Mouse (Mus musculus) urinary bladder, postnatal 25 days (tissue): ENCODE data around the gene Ugt1a2.
"Not testable (repeated sequence)": the region's sequence is repeated elsewhere in the genome, so short reads cannot be mapped to it uniquely, and the experiment has no call there.

Experiments used
- DNase-seq: peaks from one replicate; pipeline ENCODE4 v3.0.0; 2022; ENCODE audit warnings: low spot score

The Ugt1a2 gene

GRCm38 (mm10) chr1:88218051-88218450 lies 17.6 kb downstream of the Ugt1a2 start:
- DNase-seq: no peak

DNA sequence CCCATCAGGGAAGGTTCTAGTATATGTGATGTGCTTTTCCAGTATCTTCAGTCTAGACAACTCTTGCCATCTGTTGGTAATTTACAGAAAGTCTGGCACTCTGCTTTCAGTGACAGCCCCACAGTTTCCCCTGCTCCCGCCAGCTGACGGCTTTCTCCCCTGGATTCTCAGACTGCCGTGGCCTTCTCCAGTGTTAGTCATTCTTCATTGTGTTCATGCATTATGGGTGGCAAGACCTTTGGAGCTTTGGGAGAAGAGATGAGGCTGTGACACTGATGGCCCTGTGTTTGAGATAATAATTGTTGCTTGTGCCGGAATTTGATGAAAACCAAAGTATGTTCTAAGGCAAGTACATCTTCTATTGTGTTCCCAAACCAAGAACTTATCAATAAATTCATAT lies 18.2 kb downstream of the Ugt1a2 start:
- no peak for DNase-seq

GRCm38 (mm10) chr1:88219054-88219453 lies 18.7 kb downstream of the Ugt1a2 start:
- no peak for DNase-seq

- DNase-seq: peak; percentile 29
Measured at GRCm38 (mm10) chr1:88220336-88220735, 19.9 kb downstream of the Ugt1a2 start.

GRCm38 (mm10) chr1:88222216-88222615 lies 21.8 kb downstream of the Ugt1a2 start:
- no peak for DNase-seq

DNA sequence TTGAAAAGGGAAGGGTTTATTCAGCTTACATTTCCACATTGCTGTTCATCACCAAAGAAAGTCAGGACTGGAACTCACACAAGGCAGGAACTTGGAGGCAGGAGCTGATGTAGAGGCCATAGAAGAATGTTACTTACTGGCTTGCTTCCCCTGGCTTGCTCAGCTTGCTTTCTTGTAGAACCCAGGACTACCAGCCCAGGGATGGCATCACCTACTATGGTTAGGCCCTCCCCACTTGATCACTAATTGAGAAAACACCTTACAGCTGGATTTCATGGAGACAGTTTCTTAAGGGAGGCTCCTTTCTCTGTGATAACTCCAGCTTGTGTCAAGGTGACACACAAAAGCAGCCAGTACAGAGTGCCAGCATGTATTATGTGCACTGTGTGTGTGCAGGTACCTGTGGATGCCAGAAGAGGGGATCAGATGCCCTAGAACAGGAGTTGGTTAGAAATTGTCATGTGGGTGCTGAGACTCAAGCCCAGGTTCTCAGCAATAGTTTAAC lies 22.7 kb downstream of the Ugt1a2 start:
- not testable (repeated sequence) for DNase-seq

DNA sequence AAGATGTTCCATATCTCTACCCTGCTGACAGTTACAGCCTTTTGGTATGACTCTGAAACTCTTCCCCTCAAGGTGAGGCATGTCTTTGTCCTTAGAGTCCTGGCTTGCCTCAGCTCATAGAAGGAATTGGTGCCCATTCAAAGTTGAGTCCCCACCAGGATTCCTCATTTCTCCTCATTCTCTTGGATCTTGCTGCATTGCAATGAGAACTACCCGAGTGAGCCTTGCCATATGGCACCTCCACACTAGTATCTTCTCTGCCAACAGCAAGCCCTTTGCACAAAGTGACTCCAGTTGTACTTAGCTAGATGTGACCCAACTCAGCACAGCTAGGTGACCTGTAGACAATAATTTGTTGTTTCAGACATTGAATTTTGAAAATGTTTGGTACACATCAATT lies 23.2 kb downstream of the Ugt1a2 start:
- DNase-seq: peak; percentile 36

DNA sequence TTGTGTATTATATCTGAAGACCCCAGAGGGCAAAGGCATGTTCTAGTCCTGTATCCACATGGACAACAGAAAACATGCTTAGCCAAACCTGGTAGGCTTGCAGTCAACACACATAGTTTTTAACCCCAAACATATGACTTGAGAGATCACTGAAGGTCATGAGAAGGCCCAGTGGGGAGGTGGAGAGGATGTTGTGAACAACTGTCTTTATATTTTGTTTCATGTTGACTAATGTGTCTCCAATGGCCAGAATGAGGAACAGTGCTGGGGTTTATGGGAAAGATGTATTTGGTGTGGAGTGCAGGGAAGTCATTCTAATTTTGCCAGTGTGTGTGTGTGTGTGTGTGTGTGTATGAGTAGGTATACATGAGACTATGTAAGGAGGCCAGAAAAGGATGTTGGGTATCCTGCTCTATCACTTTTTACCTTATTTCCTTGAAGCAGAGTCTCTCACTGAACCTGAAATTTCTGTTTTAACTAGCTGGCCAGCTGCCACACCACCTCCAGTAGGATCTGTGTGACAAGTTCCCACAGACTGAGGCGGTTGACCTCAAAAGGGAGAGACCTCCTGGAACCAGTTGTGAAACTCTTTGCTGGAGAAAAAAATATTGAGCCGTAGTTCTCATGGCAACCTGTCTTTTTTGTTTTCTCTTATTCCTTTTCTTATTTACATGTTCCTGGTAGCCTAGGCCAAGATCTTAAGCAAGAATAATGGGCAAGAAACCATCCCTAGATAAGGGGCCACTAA lies 23.8 kb downstream of the Ugt1a2 start:
- peak; percentile 71 for DNase-seq

GRCm38 (mm10) chr1:88225301-88225700 lies 24.9 kb downstream of the Ugt1a2 start:
- not testable (repeated sequence) for DNase-seq

DNA sequence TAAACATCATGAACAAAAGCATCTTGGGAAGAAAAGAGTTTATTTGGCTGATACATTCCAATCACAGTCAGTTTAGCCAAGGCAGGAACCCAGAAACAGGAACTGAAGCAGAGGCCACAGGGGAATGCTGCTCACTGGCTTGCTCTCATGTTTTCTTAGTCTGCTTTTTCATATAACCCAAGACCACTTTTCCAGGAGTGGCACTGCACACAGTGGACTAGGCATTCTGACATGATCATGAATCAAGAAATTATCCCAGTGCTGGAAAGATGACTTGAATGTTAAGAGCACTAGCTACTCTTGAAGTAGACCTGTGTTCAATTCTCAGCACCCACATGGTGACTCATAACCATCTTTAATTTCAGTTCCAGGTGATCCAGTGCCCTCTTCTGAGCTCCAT lies 25.3 kb downstream of the Ugt1a2 start:
- peak; percentile 12 for DNase-seq

- peak; percentile 24 for DNase-seq
Measured at GRCm38 (mm10) chr1:88226670-88227379, 26.4 kb downstream of the Ugt1a2 start, which contains the start of gene Mroh2a. Gene Mroh2a, plus strand, starts transcription at chr1:88226986.

GRCm38 (mm10) chr1:88227482-88227881 lies 27.1 kb downstream of the Ugt1a2 start:
- DNase-seq: no peak

GRCm38 (mm10) chr1:88228121-88228520 lies 27.7 kb downstream of the Ugt1a2 start:
- DNase-seq: peak; percentile 24

DNA sequence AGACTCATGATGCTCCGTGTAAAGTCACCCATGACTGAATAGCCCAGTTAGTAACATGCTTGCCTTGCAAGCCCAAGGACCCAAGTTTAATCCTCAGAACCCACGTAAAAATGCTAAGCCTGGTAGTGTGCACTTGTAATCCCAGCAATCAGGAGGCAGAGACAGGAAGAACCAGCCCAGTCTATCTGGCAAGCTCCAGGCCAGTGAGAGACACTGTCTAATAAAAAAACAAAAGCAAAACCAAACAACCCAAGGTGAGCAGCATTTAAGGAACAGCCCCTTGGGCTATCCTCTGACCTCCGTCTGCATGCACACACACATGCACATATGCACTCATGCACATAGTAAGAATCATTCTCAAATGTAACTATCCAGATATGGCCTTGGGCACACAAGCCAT lies 29.2 kb downstream of the Ugt1a2 start:
- DNase-seq: no peak

GRCm38 (mm10) chr1:88229986-88230385 lies 29.6 kb downstream of the Ugt1a2 start:
- DNase-seq: no peak

GRCm38 (mm10) chr1:88230421-88230820 lies 30.0 kb downstream of the Ugt1a2 start:
- no peak for DNase-seq

GRCm38 (mm10) chr1:88230981-88231802 lies 30.8 kb downstream of the Ugt1a2 start:
- no peak for DNase-seq

- no peak for DNase-seq
Measured at GRCm38 (mm10) chr1:88231803-88232499, 31.6 kb downstream of the Ugt1a2 start.

DNA sequence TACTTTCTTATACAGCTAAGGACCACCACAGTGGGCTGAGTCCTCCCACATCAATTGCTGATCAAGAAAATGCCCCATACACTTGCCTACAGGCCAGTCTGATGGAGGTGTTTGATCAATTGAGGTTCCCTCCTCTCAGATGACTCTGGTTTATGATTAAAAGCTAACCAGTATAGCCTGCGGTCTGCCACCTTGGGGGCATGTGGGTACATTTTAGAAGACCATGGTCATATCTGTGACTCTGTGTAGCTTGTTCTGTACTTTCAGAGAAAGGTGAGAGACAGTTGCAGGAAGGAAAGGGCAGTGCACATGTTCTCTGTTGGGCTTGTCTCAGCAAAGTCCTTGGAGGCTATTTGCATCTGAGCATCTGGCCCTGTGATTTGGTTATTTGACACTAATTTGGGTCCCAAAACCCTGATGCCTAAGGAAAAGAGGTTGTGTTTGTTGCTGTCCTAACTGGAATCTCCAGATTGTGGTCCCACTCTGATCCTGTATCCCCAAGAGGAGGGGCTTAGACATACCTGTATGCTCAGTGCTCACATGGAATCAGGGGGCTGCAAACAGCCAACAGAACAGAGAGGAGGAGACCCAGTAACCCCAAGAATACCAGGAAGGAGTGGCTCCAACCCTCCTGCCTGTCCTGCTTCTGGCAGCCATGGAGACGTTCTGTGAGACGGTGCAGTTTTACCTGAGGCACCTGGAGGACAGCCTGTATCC lies 32.4 kb downstream of the Ugt1a2 start:
- no peak for DNase-seq

DNA sequence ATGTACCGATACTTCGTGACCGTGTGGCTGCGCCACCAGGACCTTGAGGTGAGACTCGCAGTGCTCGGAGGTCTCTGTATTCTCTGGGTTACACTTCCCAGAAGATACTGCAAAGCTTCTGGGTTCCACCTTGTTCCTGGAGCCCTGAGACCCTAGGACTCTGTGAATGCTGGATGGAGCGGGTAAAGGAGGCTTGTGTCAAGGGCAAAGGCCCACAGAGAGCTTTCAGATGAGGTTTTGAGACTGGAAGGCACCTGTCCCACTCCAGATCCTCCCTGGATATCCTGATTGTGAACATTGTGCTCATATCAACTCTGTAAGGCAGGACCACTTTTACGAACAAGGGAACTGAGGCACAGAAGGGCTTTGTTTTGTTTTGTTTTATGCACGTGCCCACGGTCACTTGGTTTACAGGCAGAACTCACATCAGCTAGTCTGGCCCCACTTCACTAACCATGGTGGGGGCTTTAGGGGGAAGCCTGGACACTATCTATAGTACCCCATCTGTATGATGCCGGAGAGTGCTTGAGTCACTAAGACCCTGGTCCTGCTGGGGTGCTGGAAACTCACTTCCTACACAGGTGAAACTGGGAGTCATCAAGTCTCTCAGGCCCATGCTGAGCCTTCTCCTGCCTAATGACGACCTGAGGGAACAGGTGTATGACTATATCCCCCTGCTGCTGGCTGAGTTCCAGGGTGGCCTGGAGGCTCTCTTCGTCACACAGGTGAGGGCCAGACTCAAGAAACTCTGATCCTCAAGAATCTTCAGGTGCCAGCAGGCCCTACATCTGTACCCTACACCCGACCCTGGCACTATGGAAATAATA lies 33.2 kb downstream of the Ugt1a2 start:
- DNase-seq: no peak
